Mouse (Mus musculus) embryonic facial prominence, embryonic 14.5 days (tissue): ENCODE measurements around the gene Ltbr. TPM values are rescaled to one million over a fixed set of nuclear protein-coding genes. Genes with fewer than 3 reads are reported as not detected.
A peak's percentile ranks its signal among the peaks of the same experiment; 100 is the strongest.

Experiments
- ATAC-seq: fragments of 200-750 bp; cut with Nextera tagmentation; 2 replicates; pipeline ENCODE4 v1.8.0; 2017; ENCODE audit warnings: low read depth, moderate number of reproducible peaks, moderate TSS enrichment
- DNase-seq: peaks from one replicate; pipeline ENCODE4 v3.0.0-alpha.2; 2015; ENCODE audit warnings: low spot score
- H3K27ac ChIP-seq: fragments of 300-500 bp; sonication (generic); replicated peaks from 2 replicates; pipeline ENCODE4 v1.5.1; 2014; ENCODE audit warnings: low read depth, mild to moderate bottlenecking, low read length, moderate library complexity
- H3K27me3 ChIP-seq: fragments of 300-500 bp; sonication (generic); replicated peaks from 2 replicates; pipeline ENCODE4 v1.6.1; 2014; ENCODE audit warnings: low read length; ENCODE audit not compliant: control insufficient read depth, insufficient read depth
- H3K36me3 ChIP-seq: fragments of 300-500 bp; sonication (generic); 2 replicates; pipeline ENCODE4 v1.6.1; 2014; ENCODE audit warnings: low read length, mixed read lengths; ENCODE audit not compliant: control insufficient read depth, insufficient read depth
- H3K4me1 ChIP-seq: fragments of 300-500 bp; sonication (generic); 2 replicates; pipeline ENCODE4 v1.6.1; 2014; ENCODE audit warnings: antibody characterized with exemption, low read length; ENCODE audit not compliant: control insufficient read depth, insufficient read depth
- H3K4me2 ChIP-seq: fragments of 300-500 bp; sonication (generic); 2 replicates; pipeline ENCODE4 v1.6.1; 2014; ENCODE audit warnings: low read depth, mild to moderate bottlenecking, low read length, moderate library complexity, mixed read lengths
- H3K4me3 ChIP-seq: fragments of 300-500 bp; sonication (generic); 2 replicates; pipeline ENCODE4 v1.5.1; 2014; ENCODE audit warnings: low read depth, mild to moderate bottlenecking, low read length
- H3K9ac ChIP-seq: fragments of 300-500 bp; sonication (generic); 2 replicates; pipeline ENCODE4 v1.6.1; 2014; ENCODE audit warnings: low read depth, mild to moderate bottlenecking, low read length, moderate library complexity, mixed read lengths
- H3K9me3 ChIP-seq: fragments of 300-500 bp; sonication (generic); 2 replicates; pipeline ENCODE4 v1.6.1; 2016; ENCODE audit warnings: low read length; ENCODE audit not compliant: control insufficient read depth
- WGBS: fragments of 180-500 bp; shearing (Covaris S2); extraction: QIAGEN DNeasy Blood & Tissue Kit; methylation state at CpG from one replicate; pipeline ENCODE4 v1.1.7; 2014; 5-methylcytosine and 5-hydroxymethylcytosine counted together
- polyA plus RNA-seq: library from polyadenylated mRNA; unstranded; fragments of >200 nt; fragmentation: Nextera tagmentation; extraction: Ambion mirVana; gene quantifications from 2 replicates; pipeline ENCODE4 v1.2.1, GENCODE M21; 2014

Ltbr gene
- polyA plus RNA-seq = 46.4 and 49.0 TPM in 2 replicates

DNA sequence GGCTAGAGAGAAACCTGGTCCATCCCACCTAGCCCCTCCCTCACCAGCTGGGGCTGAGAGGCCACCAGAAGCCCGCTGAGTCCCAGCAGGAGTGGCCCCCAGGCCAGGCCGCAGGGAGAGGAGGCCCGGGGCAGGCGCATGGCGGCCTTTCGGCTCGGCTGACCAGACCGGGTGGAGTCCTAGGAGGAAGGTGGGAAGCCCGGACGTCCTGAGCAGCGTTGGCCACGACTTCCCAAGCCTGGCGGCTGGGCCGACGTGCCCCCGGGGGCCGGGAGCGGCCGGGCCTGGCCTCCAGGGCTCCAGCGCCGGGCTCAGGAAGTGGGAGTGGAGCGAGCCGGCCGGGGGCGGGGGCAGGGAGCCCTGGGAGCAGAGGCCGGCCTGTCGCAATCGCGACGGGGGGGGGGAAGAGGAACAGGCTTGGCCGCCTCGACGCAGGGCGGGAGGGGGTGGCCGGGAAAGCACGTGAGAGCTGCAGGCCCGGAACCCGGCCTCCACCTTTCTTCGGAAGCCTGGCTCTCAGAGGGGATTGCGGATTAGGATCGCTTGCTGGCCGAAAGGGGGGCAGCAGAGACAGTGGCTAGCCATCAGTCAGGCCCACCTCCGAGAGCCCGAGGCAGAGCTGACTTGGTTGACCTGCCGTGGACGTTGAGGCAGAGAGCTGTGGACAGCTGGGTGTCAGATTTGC lies at the start of gene Ltbr:
Ltbr (minus strand) TSS at position 340 of the 685 bp plus-strand sequence.
- H3K27me3 ChIP-seq = no peaks in the 10 kb centered on the region
- peak; percentile 87 for DNase-seq
- H3K4me3 ChIP-seq = peak within 1 kb of the TSS; percentile 53
- WGBS = under 1% methylated on average over 14 of the region's 46 CpGs
- ATAC-seq = peak; percentile 89
- peaks cover 8% of the 10 kb centered on the region; the same call in 1 of the 2 replicates for H3K36me3 ChIP-seq
- peak within 1 kb of the TSS; percentile 85 for H3K9ac ChIP-seq
- peak within 1 kb of the TSS; percentile 68 for H3K27ac ChIP-seq
- H3K4me2 ChIP-seq = peak within 1 kb of the TSS; percentile 83
- H3K9me3 ChIP-seq = no peaks in the 10 kb centered on the region
- H3K4me1 ChIP-seq = peaks cover 34% of the 10 kb centered on the region

- peaks cover 48% of the 10 kb centered on the region for H3K36me3 ChIP-seq
- no peak overlapping the region for H3K4me3 ChIP-seq
- H3K4me1 ChIP-seq = peaks cover 9% of the 10 kb centered on the region; the same call in 1 of the 2 replicates
- H3K4me2 ChIP-seq = peak overlapping the region; percentile 19; the same call in 1 of the 2 replicates
- H3K27me3 ChIP-seq = peaks cover 8% of the 10 kb centered on the region
- DNase-seq = no peak
- no peak overlapping the region for H3K9ac ChIP-seq
- H3K9me3 ChIP-seq = no peaks in the 10 kb centered on the region
- ATAC-seq = no peak
- H3K27ac ChIP-seq = no peak overlapping the region
- 29% methylated on average over 15 of the region's 15 CpGs for WGBS
These were observed 49.3 kb upstream of the Ltbr start for GRCm38 (mm10) chr6:125363021-125363420.

DNA sequence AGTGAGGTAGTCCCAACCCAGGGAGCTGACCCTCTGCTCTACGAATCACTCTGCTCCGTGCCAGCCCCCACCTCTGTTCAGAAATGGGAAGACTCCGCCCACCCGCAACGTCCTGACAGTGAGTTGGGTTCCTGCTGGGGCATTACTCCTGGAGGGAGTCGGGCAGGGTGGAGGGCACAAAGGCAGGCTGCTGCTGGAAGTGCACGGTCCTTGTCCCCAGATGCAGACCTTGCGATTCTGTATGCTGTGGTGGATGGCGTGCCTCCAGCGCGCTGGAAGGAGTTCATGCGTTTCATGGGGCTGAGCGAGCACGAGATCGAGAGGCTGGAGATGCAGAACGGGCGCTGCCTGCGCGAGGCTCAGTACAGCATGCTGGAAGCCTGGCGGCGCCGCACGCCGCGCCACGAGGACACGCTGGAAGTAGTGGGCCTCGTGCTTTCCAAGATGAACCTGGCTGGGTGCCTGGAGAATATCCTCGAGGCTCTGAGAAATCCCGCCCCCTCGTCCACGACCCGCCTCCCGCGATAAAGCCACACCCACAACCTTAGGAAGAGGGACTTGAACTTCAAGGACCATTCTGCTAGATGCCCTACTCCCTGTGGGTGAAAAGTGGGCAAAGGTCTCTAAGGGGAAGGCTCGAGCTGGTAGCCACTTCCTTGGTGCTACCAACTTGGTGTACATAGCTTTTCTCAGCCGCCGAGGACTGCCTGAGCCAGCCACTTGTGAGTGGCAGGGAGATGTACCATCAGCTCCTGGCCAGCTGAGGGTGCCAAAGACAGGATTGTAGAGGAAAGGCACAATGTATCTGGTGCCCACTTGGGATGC lies 48.0 kb upstream of the Ltbr start:
- no peaks in the 10 kb centered on the region for H3K9me3 ChIP-seq
- no peak overlapping the region for H3K27ac ChIP-seq
- H3K9ac ChIP-seq = no peak overlapping the region
- peaks cover 62% of the 10 kb centered on the region for H3K36me3 ChIP-seq
- H3K4me1 ChIP-seq = peaks cover 9% of the 10 kb centered on the region; the same call in 1 of the 2 replicates
- no peak overlapping the region for H3K4me3 ChIP-seq
- H3K27me3 ChIP-seq = peaks cover 8% of the 10 kb centered on the region
- no peak overlapping the region for H3K4me2 ChIP-seq
- WGBS = 39% methylated on average over 38 of the region's 38 CpGs
- ATAC-seq (0 out of 2 replicates have a peak, but pooled peaks have one; percentile 23), DNase-seq (no peak)

DNA sequence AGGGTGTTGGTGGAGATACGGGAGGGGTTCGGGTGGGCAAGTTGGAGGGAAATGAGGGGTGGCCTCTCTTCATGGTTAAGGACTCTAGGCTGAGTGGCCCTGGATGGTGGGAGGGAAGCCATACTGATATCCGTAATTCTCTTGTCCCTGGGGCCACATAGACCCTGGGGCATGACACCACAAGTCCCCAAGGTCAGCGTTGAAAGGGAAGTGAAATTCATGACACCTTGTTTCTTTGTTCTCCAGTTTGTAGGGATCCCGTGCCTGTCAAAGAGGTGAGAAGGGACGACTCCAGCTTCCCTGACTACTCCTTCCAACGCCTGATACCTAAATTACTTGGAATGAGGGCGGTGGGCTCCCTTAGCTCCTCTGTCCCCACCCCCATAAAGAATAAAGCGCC lies 47.2 kb upstream of the Ltbr start:
- Histone ChIP-seq H3K4me2 (no peak overlapping the region), H3K27me3 (peaks cover 8% of the 10 kb centered on the region), H3K9me3 (no peaks in the 10 kb centered on the region), H3K4me3 (no peak overlapping the region), H3K27ac (no peak overlapping the region), H3K4me1 (peaks cover 16% of the 10 kb centered on the region), H3K36me3 (peaks cover 63% of the 10 kb centered on the region), H3K9ac (no peak overlapping the region)
- DNase-seq = no peak
- ATAC-seq = no peak
- WGBS = 68% methylated on average over 9 of the region's 9 CpGs

DNA sequence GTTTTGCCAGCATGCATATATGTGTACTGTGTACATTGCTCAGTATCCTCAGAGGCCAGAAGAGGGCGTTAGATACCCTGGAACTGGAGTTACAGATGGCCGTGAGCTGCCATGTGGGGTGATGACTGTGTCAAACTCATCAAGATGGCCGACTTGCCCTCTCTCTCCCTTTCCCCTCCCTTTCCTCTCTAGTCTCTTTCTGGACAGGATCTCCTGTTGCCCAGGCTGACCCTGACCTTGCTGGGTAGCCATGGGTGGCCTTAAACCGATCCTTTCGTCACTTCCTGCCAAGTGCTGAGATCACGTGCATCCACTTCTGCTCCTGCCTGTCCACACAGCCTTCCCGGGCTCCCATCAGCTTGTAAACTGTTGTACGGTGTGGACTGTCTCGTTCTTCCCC lies 46.3 kb upstream of the Ltbr start:
- ATAC-seq (no peak), DNase-seq (no peak)
- Histone ChIP-seq H3K4me1 (peaks cover 25% of the 10 kb centered on the region), H3K27ac (no peak overlapping the region), H3K9ac (no peak overlapping the region), H3K36me3 (peaks cover 63% of the 10 kb centered on the region), H3K4me3 (no peak overlapping the region), H3K9me3 (no peaks in the 10 kb centered on the region), H3K4me2 (no peak overlapping the region), H3K27me3 (peaks cover 8% of the 10 kb centered on the region)
- 61% methylated on average over 9 of the region's 9 CpGs for WGBS

GRCm38 (mm10) chr6:125357334-125357733 lies 43.6 kb upstream of the Ltbr start:
- peaks cover 41% of the 10 kb centered on the region for H3K4me1 ChIP-seq
- H3K36me3 ChIP-seq = peaks cover 58% of the 10 kb centered on the region
- H3K9me3 ChIP-seq = no peaks in the 10 kb centered on the region
- ATAC-seq (no peak), DNase-seq (no peak)
- 83% methylated on average over 15 of the region's 15 CpGs for WGBS
- H3K9ac ChIP-seq = no peak overlapping the region
- H3K27ac ChIP-seq = no peak overlapping the region
- no peak overlapping the region for H3K4me3 ChIP-seq
- H3K27me3 ChIP-seq = peaks cover 3% of the 10 kb centered on the region
- no peak overlapping the region for H3K4me2 ChIP-seq

- WGBS = 22% methylated on average over 8 of the region's 8 CpGs
- Histone ChIP-seq H3K36me3 (peaks cover 47% of the 10 kb centered on the region), H3K4me2 (no peak overlapping the region), H3K4me3 (no peak overlapping the region), H3K27me3 (no peaks in the 10 kb centered on the region), H3K27ac (no peak overlapping the region), H3K9me3 (no peaks in the 10 kb centered on the region), H3K9ac (no peak overlapping the region), H3K4me1 (peaks cover 49% of the 10 kb centered on the region)
- DNase-seq (no peak), ATAC-seq (no peak)
These were observed 42.6 kb upstream of the Ltbr start for GRCm38 (mm10) chr6:125356264-125356663.

GRCm38 (mm10) chr6:125355197-125355741 lies 41.6 kb upstream of the Ltbr start:
- Histone ChIP-seq H3K9ac (peak overlapping the region; percentile 19; the same call in 1 of the 2 replicates), H3K36me3 (peaks cover 37% of the 10 kb centered on the region), H3K9me3 (no peaks in the 10 kb centered on the region), H3K27me3 (no peaks in the 10 kb centered on the region), H3K4me3 (0 out of 2 replicates have a peak overlapping the region, but pooled peaks have one; percentile 10), H3K27ac (peak overlapping the region; percentile 30), H3K4me1 (peaks cover 54% of the 10 kb centered on the region), H3K4me2 (peak overlapping the region; percentile 38)
- 6% methylated on average over 10 of the region's 10 CpGs for WGBS
- peak; percentile 39; the same call in 1 of the 2 replicates for ATAC-seq
- peak; percentile 68 for DNase-seq
